Mouse (Mus musculus): ENCODE measurements around the gene Car15.
A peak's percentile ranks its signal among the peaks of the same experiment; 100 is the strongest.

- TF ChIP-seq CTCF (IDR thresholded peaks at IDR 0.05; ENCODE audit: control insufficient read depth, insufficient read depth, low read length) (no peak), POLR2A (IDR thresholded peaks at IDR 0.05; ENCODE audit: borderline replicate concordance, control insufficient read depth, low read depth, low read length) (peak; percentile 18; the same call in 1 of the 2 replicates)
Observed at GRCm38 (mm10) chr16:17802839-17803674, 35.1 kb downstream of the Car15 start.

All from bone marrow, adult 2 months (tissue).